Mouse (Mus musculus) T-helper 17 cell (primary cell): ENCODE data around the gene Agrn.

Experiments used
- in situ Hi-C, 2 experiments: fragments of 300-600 bp; cut with MboI, MseI; formaldehyde crosslinking; loops; 1 replicate in 1 of 2; 2 replicates in 1 of 2; pipeline ENCODE4 v1.15.1; 2025; ENCODE audit warnings: high pct_unique_total_duplicates in 2 of 2

Agrn gene

GRCm38 (mm10) chr4:156202462-156202893 lies 5.2 kb upstream of the Agrn start:
- in situ Hi-C loops: no loop called here

- in situ Hi-C loops: no loop called here
These were observed 3.6 kb upstream of the Agrn start, which contains the start of gene Isg15 for GRCm38 (mm10) chr4:156200623-156201475. Isg15 (minus strand) TSS chr4:156200818.

GRCm38 (mm10) chr4:156197829-156198205 lies 529 bp upstream of the Agrn start:
- in situ Hi-C loops: no loop called here

GRCm38 (mm10) chr4:156195927-156196870 lies 1.1 kb downstream of the Agrn start:
- in situ Hi-C loops: no loop called here

GRCm38 (mm10) chr4:156194346-156194745 lies 2.9 kb downstream of the Agrn start:
- in situ Hi-C loops: no loop called here

GRCm38 (mm10) chr4:156193906-156194305 lies 3.4 kb downstream of the Agrn start:
- in situ Hi-C loops: no loop called here

- in situ Hi-C loops: no loop called here
These were observed 4.1 kb downstream of the Agrn start for GRCm38 (mm10) chr4:156193200-156193590.

- in situ Hi-C loops: no loop called here
These were observed 4.7 kb downstream of the Agrn start for GRCm38 (mm10) chr4:156192421-156193199.

GRCm38 (mm10) chr4:156188811-156189323 lies 8.4 kb downstream of the Agrn start:
- in situ Hi-C loops: loop anchor here in 1 of 2 experiments (5.0 kb wide), 1 partner anchor 62 kb away; no protein-coding TSS in a partner anchor

GRCm38 (mm10) chr4:156188162-156188810 lies 9.0 kb downstream of the Agrn start:
- in situ Hi-C loops: loop anchor here in 1 of 2 experiments (5.0 kb wide), 1 partner anchor 61 kb away; no protein-coding TSS in a partner anchor

GRCm38 (mm10) chr4:156185950-156186850 lies 11.1 kb downstream of the Agrn start:
- in situ Hi-C loops: loop anchor here in 1 of 2 experiments (5.0 kb wide), 1 partner anchor 59 kb away; no protein-coding TSS in a partner anchor

- in situ Hi-C loops: loop anchor here in 1 of 2 experiments (5.0 kb wide), 1 partner anchor 58 kb away; no protein-coding TSS in a partner anchor
These were observed 11.8 kb downstream of the Agrn start for GRCm38 (mm10) chr4:156185456-156185949.

GRCm38 (mm10) chr4:156184291-156184954 lies 12.9 kb downstream of the Agrn start:
- in situ Hi-C loops: no loop called here

GRCm38 (mm10) chr4:156183747-156184146 lies 13.5 kb downstream of the Agrn start:
- in situ Hi-C loops: no loop called here

GRCm38 (mm10) chr4:156177630-156178029 lies 19.7 kb downstream of the Agrn start:
- in situ Hi-C loops: loop anchor here in 1 of 2 experiments (10.0 kb wide), 1 partner anchor 653 kb away; no protein-coding TSS in a partner anchor

- in situ Hi-C loops: loop anchor here in 1 of 2 experiments (5.0 to 10.0 kb wide), 2 partner anchors 120 to 647 kb away; no protein-coding TSS in a partner anchor
These were observed 25.5 kb downstream of the Agrn start for GRCm38 (mm10) chr4:156171828-156172227.

- in situ Hi-C loops: no loop called here
These were observed 28.2 kb downstream of the Agrn start for GRCm38 (mm10) chr4:156169129-156169528.

GRCm38 (mm10) chr4:156168611-156169010 lies 28.7 kb downstream of the Agrn start:
- in situ Hi-C loops: no loop called here
